Mouse (Mus musculus): ENCODE data around the gene Mcrip2. TPM values are rescaled to one million over a fixed set of nuclear protein-coding genes. Genes with fewer than 3 reads are reported as not detected.

The Mcrip2 gene
- polyA plus RNA-seq, 1 experiment from 2014 or later: 49.4 TPM

DNA sequence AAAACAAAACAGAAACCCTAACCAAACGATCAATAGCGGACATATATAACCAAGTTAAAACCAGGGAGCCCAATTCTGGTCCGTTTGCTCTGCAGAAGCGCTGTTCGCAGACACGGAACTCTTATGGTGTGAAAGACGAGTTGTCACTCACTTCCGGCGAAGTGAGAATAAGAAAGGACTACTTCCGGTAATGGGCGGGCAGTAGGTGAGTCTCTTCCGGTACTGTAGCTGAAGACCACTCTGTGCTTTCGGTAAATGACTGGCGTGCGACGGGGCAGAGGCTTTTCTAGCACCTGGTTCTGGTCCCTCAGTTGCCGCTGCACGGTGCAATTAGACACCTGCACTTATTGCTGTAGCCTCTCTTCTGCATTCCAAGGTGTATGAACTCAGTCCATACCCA is 45.1 kb downstream of the Mcrip2 start, which contains the start of gene Wdr24:
Wdr24 (plus strand) TSS at position 176 of the 400 bp plus-strand sequence.
- Histone ChIP-seq H3K9me3 (replicated peaks; ENCODE audit: control insufficient read depth, low read length) (no peaks in the 10 kb centered on the region), H3K36me3 (ENCODE audit: control insufficient read depth, insufficient read depth, low read length) (0 out of 2 replicates have a peak, but pooled peaks cover 12% of the 10 kb centered on the region), H3K27me3 (ENCODE audit: control insufficient read depth, insufficient read depth, low read length) (peaks cover 17% of the 10 kb centered on the region), H3K27ac (ENCODE audit: low read length) (peak within 1 kb of the TSS; percentile 51), H3K9ac (ENCODE audit: low read length) (peak within 1 kb of the TSS; percentile 83), H3K4me1 (ENCODE audit: control insufficient read depth, insufficient read depth, low read length) (peaks cover 22% of the 10 kb centered on the region), H3K4me2 (ENCODE audit: low read depth, low read length) (peak within 1 kb of the TSS; percentile 92), H3K4me3 (replicated peaks; ENCODE audit: low read length) (peak within 1 kb of the TSS; percentile 67)
- ATAC-seq (ENCODE audit: insufficient read depth, low FRiP score): peak; percentile 53
- 1% methylated on average over 18 of the region's 18 CpGs for WGBS

GRCm38 (mm10) chr17:25818851-25819780 is 49.4 kb downstream of the Mcrip2 start:
- Histone ChIP-seq H3K4me1 (ENCODE audit: control insufficient read depth, insufficient read depth, low read length) (peaks cover 7% of the 10 kb centered on the region), H3K9ac (ENCODE audit: low read length) (0 out of 2 replicates have a peak overlapping the region, but pooled peaks have one; percentile 2), H3K36me3 (ENCODE audit: control insufficient read depth, insufficient read depth, low read length) (no peaks in the 10 kb centered on the region), H3K4me2 (ENCODE audit: low read depth, low read length) (peak overlapping the region; percentile 41), H3K27me3 (ENCODE audit: control insufficient read depth, insufficient read depth, low read length) (peaks cover 26% of the 10 kb centered on the region), H3K9me3 (replicated peaks; ENCODE audit: control insufficient read depth, low read length) (no peaks in the 10 kb centered on the region), H3K27ac (ENCODE audit: low read length) (no peak overlapping the region), H3K4me3 (replicated peaks; ENCODE audit: low read length) (peak overlapping the region; percentile 26)
- WGBS: 7% methylated on average over 46 of the region's 46 CpGs
- peak; percentile 56; the same call in 1 of the 2 replicates for ATAC-seq (ENCODE audit: insufficient read depth, low FRiP score)

DNA sequence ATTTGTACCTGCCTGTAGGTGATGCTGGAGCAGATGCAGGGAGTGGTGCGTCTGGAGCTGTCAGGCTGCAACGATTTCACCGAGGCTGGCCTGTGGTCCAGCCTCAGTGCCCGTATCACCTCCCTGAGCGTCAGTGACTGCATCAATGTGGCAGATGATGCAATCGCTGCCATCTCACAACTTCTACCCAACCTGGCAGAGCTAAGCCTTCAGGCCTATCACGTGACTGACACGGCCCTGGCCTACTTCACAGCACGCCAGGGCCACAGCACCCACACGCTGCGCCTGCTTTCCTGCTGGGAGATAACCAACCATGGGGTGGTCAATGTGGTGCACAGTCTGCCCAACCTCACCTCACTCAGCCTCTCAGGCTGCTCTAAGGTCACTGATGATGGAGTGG is 50.9 kb downstream of the Mcrip2 start:
- H3K4me2 ChIP-seq (ENCODE audit: low read depth, low read length): no peak overlapping the region
- H3K4me3 ChIP-seq (replicated peaks; ENCODE audit: low read length): no peak overlapping the region
- H3K4me1 ChIP-seq (ENCODE audit: control insufficient read depth, insufficient read depth, low read length): peaks cover 4% of the 10 kb centered on the region; the same call in 1 of the 2 replicates
- H3K27me3 ChIP-seq (ENCODE audit: control insufficient read depth, insufficient read depth, low read length): peaks cover 26% of the 10 kb centered on the region
- no peaks in the 10 kb centered on the region for H3K9me3 ChIP-seq (replicated peaks; ENCODE audit: control insufficient read depth, low read length)
- H3K9ac ChIP-seq (ENCODE audit: low read length): no peak overlapping the region
- no peaks in the 10 kb centered on the region for H3K36me3 ChIP-seq (ENCODE audit: control insufficient read depth, insufficient read depth, low read length)
- no peak for ATAC-seq (ENCODE audit: insufficient read depth, low FRiP score)
- no peak overlapping the region for H3K27ac ChIP-seq (ENCODE audit: low read length)
- 74% methylated on average over 11 of the region's 11 CpGs for whole genome bisulfite sequencing

Small RNA genes lying within 50 kb of the gene (microRNA-seq; reads per million reads assigned to microRNA genes)
- not detected for gene Mir3082

Other genes starting within 250 kb of the Mcrip2 start
- gene Gng13, start 151.6 kb downstream of the Mcrip2 start, polyA plus RNA-seq (2015; fragmentation: Nextera tagmentation; extraction: Ambion mirVana): 0.85 and 1.0 TPM in 2 replicates
- 22.9 and 25.1 TPM in 2 replicates for gene Chtf18, start 141.3 kb downstream of the Mcrip2 start, polyA plus RNA-seq (2015; fragmentation: Nextera tagmentation; extraction: Ambion mirVana)
- 17.5 and 18.9 TPM in 2 replicates for gene Rpusd1, start 141.1 kb downstream of the Mcrip2 start, polyA plus RNA-seq (2015; fragmentation: Nextera tagmentation; extraction: Ambion mirVana)
- gene Mslnl, start 132.7 kb downstream of the Mcrip2 start, polyA plus RNA-seq (2015; fragmentation: Nextera tagmentation; extraction: Ambion mirVana): 0.05 and 0.14 TPM in 2 replicates
- gene Msln, start 114.4 kb downstream of the Mcrip2 start, polyA plus RNA-seq (2015; fragmentation: Nextera tagmentation; extraction: Ambion mirVana): 77.0 and 104 TPM in 2 replicates
- gene Narfl, start 95.0 kb downstream of the Mcrip2 start, polyA plus RNA-seq (2015; fragmentation: Nextera tagmentation; extraction: Ambion mirVana): 28.3 and 28.6 TPM in 2 replicates
- gene Haghl, start 83.1 kb downstream of the Mcrip2 start, polyA plus RNA-seq (2015; fragmentation: Nextera tagmentation; extraction: Ambion mirVana): 49.8 and 54.2 TPM in 2 replicates
- 0.12 TPM in 1 of 2 replicates, not detected in the other for gene Ccdc78, start 82.2 kb downstream of the Mcrip2 start, polyA plus RNA-seq (2015; fragmentation: Nextera tagmentation; extraction: Ambion mirVana)
- 96.9 and 102 TPM in 2 replicates for gene Fam173a, start 75.9 kb downstream of the Mcrip2 start, polyA plus RNA-seq (2015; fragmentation: Nextera tagmentation; extraction: Ambion mirVana)
- gene AC134908.4, start 73.1 kb downstream of the Mcrip2 start, polyA plus RNA-seq (2015; fragmentation: Nextera tagmentation; extraction: Ambion mirVana): 1.2 TPM in 1 of 2 replicates, not detected in the other
- gene Metrn, start 71.6 kb downstream of the Mcrip2 start, polyA plus RNA-seq (2015; fragmentation: Nextera tagmentation; extraction: Ambion mirVana): 25.4 and 28.0 TPM in 2 replicates
- 2.6 and 2.8 TPM in 2 replicates for gene Fbxl16, start 59.7 kb downstream of the Mcrip2 start, polyA plus RNA-seq (2015; fragmentation: Nextera tagmentation; extraction: Ambion mirVana)
- gene Wdr24, start 45.1 kb downstream of the Mcrip2 start, polyA plus RNA-seq (2015; fragmentation: Nextera tagmentation; extraction: Ambion mirVana): 24.7 and 28.6 TPM in 2 replicates
- gene Jmjd8, start 39.9 kb downstream of the Mcrip2 start, polyA plus RNA-seq (2015; fragmentation: Nextera tagmentation; extraction: Ambion mirVana): 56.7 and 58.1 TPM in 2 replicates
- 312 and 314 TPM in 2 replicates for gene Stub1, start 35.4 kb downstream of the Mcrip2 start, polyA plus RNA-seq (2015; fragmentation: Nextera tagmentation; extraction: Ambion mirVana)
- 2.5 and 2.8 TPM in 2 replicates for gene Rhbdl1, start 31.5 kb downstream of the Mcrip2 start, polyA plus RNA-seq (2015; fragmentation: Nextera tagmentation; extraction: Ambion mirVana)
- gene Gm20683, start 27.0 kb downstream of the Mcrip2 start, polyA plus RNA-seq (2015; fragmentation: Nextera tagmentation; extraction: Ambion mirVana): 2.7 and 3.4 TPM in 2 replicates
- gene Rhot2, start 23.9 kb downstream of the Mcrip2 start, polyA plus RNA-seq (2015; fragmentation: Nextera tagmentation; extraction: Ambion mirVana): 22.4 and 23.5 TPM in 2 replicates
- gene Wdr90, start 7.3 kb downstream of the Mcrip2 start, polyA plus RNA-seq (2015; fragmentation: Nextera tagmentation; extraction: Ambion mirVana): 20.9 and 22.1 TPM in 2 replicates
- 57.1 and 63.8 TPM in 2 replicates for gene Mettl26, start 6.3 kb upstream of the Mcrip2 start, polyA plus RNA-seq (2015; fragmentation: Nextera tagmentation; extraction: Ambion mirVana)
- 0.42 and 0.56 TPM in 2 replicates for gene Wfikkn1, start 12.1 kb upstream of the Mcrip2 start, polyA plus RNA-seq (2015; fragmentation: Nextera tagmentation; extraction: Ambion mirVana)
- gene Rab40c, start 51.0 kb upstream of the Mcrip2 start, polyA plus RNA-seq (2015; fragmentation: Nextera tagmentation; extraction: Ambion mirVana): 26.3 and 27.7 TPM in 2 replicates
- 57.2 and 62.0 TPM in 2 replicates for gene Pigq, start 76.2 kb upstream of the Mcrip2 start, polyA plus RNA-seq (2015; fragmentation: Nextera tagmentation; extraction: Ambion mirVana)
- 0.12 and 0.66 TPM in 2 replicates for gene Nhlrc4, start 76.2 kb upstream of the Mcrip2 start, polyA plus RNA-seq (2015; fragmentation: Nextera tagmentation; extraction: Ambion mirVana)
- 0.11 and 0.31 TPM in 2 replicates for gene A930017K11Rik, start 83.8 kb upstream of the Mcrip2 start, polyA plus RNA-seq (2015; fragmentation: Nextera tagmentation; extraction: Ambion mirVana)
- 21.6 and 23.3 TPM in 2 replicates for gene Capn15, start 117.0 kb upstream of the Mcrip2 start, polyA plus RNA-seq (2015; fragmentation: Nextera tagmentation; extraction: Ambion mirVana)
- 6.0 and 6.9 TPM in 2 replicates for gene Rab11fip3, start 200.8 kb upstream of the Mcrip2 start, polyA plus RNA-seq (2015; fragmentation: Nextera tagmentation; extraction: Ambion mirVana)
- 47.1 and 56.6 TPM in 2 replicates for gene Decr2, start 221.6 kb upstream of the Mcrip2 start, polyA plus RNA-seq (2015; fragmentation: Nextera tagmentation; extraction: Ambion mirVana)
- gene Nme4, start 226.8 kb upstream of the Mcrip2 start, polyA plus RNA-seq (2015; fragmentation: Nextera tagmentation; extraction: Ambion mirVana): 67.7 and 74.7 TPM in 2 replicates
- 5.7 and 6.9 TPM in 2 replicates for gene Tmem8, start 244.5 kb upstream of the Mcrip2 start, polyA plus RNA-seq (2015; fragmentation: Nextera tagmentation; extraction: Ambion mirVana)

All from stomach, embryonic 16.5 days (tissue).